24 mouse cellular contexts compared by ENCODE assay signal in the genomic region with DNA sequence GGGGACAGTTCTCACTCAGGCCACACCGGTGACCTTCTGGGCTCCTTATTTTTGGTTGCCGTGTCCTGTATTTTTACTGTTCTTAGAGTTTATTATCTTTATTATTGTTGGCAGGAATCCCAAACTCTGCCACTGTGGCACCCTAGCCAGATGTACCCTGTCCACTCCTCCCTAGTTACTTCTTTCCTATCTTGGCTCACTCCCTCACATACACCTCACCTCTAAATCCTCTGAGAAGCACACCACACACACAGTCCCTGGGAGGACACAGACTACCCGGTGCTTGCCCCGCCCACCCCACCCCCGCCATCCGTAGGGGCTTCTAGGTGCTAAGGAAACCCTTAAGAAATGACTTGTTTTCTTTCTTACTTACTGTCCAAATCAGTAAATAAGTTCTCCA.
"Had no signal": no experiment of that assay in that cellular context is flagged by ENCODE, and none has a peak within 500 bp of the region (broad histone marks: within the 10 kb centered on the region; RNA-seq: fewer than 3 reads in every experiment).

No protein-coding gene starts in this region.

- ATAC-seq: hindbrain, postnatal 0 days; intestine, embryonic 16.5 days had no signal

- H3K27ac ChIP-seq: heart, adult 2 months; heart, embryonic 13.5 days; heart, embryonic 15.5 days; hindbrain, embryonic 13.5 days; hindbrain, embryonic 15.5 days; hindbrain, postnatal 0 days; kidney, embryonic 15.5 days; kidney, postnatal 0 days; limb, embryonic 13.5 days; limb, embryonic 15.5 days had no signal

- H3K4me2 ChIP-seq: heart, embryonic 13.5 days; heart, embryonic 15.5 days; hindbrain, embryonic 13.5 days; hindbrain, embryonic 15.5 days; kidney, embryonic 15.5 days; limb, embryonic 13.5 days; limb, embryonic 15.5 days had no signal

- H3K36me3 ChIP-seq: heart, embryonic 13.5 days; heart, embryonic 15.5 days; hindbrain, embryonic 13.5 days; hindbrain, embryonic 15.5 days; kidney, embryonic 15.5 days; limb, embryonic 15.5 days had no signal

- H3K4me1 ChIP-seq: heart, embryonic 13.5 days; heart, embryonic 15.5 days; hindbrain, embryonic 15.5 days; kidney, embryonic 15.5 days; limb, embryonic 13.5 days; limb, embryonic 15.5 days had no signal

- H3K27me3 ChIP-seq: heart, embryonic 13.5 days; heart, embryonic 15.5 days; hindbrain, embryonic 13.5 days; hindbrain, embryonic 15.5 days; kidney, embryonic 15.5 days; limb, embryonic 13.5 days; limb, embryonic 15.5 days had no signal

- DNase-seq: gastrocnemius, postnatal 14 days; gastrocnemius, postnatal 36 days; heart, adult 11 months; heart, adult 2 months; heart, postnatal 14 days; heart, postnatal 36 days; kidney, adult 11 months; kidney, adult 2 months; kidney, adult 9 months; kidney, postnatal 14 days; kidney, postnatal 36 days; layer of hippocampus, adult 9-11 months; layer of hippocampus, postnatal 36 days; left cerebral cortex, postnatal 4 days had no signal

- H3K4me3 ChIP-seq: heart, adult 2 months; heart, embryonic 13.5 days; heart, embryonic 15.5 days; hindbrain, embryonic 13.5 days; hindbrain, embryonic 15.5 days; kidney, embryonic 15.5 days; limb, embryonic 13.5 days; limb, embryonic 15.5 days had no signal

- H3K9ac ChIP-seq: heart, embryonic 13.5 days; heart, embryonic 15.5 days; hindbrain, embryonic 13.5 days; hindbrain, embryonic 15.5 days; kidney, embryonic 15.5 days; limb, embryonic 13.5 days; limb, embryonic 15.5 days had no signal

- H3K9me3 ChIP-seq: heart, embryonic 13.5 days; heart, embryonic 15.5 days; hindbrain, embryonic 13.5 days; hindbrain, embryonic 15.5 days; kidney, embryonic 15.5 days; limb, embryonic 13.5 days; limb, embryonic 15.5 days had no signal
